Mouse (Mus musculus) pancreas, adult 10 weeks (tissue): Measurements from ENCODE around the gene Gm20826. TPM values are rescaled to one million over a fixed set of nuclear protein-coding genes. Genes with fewer than 3 reads are reported as not detected.

Source experiments
- polyA plus RNA-seq: library from polyadenylated mRNA; stranded (reverse); fragments of 350-450 nt; fragmentation: Illumina TruSeq; extraction: RNeasy Lipid Tissue Mini Kit (QIAGEN cat#74804); gene quantifications from one replicate; pipeline ENCODE4 v1.2.3, GENCODE M21; 2015; ENCODE audit warnings: low read depth, low replicate concordance; ENCODE audit not compliant: insufficient read depth

Gm20826 gene
- not detected for polyA plus RNA-seq

GRCm38 (mm10) chrY:7638389-7638788, at the start of gene Gm20826:
TSS of gene Gm20826 (minus strand) at chrY:7638489.

Other genes with a start within 250 kb of the Gm20826 start
- not detected for gene Gm21788, start 233.5 kb downstream of the Gm20826 start, polyA plus RNA-seq
- gene Gm28576, start 84.5 kb upstream of the Gm20826 start, polyA plus RNA-seq = not detected